Mouse (Mus musculus): ENCODE data around the gene Dbnl.

DNA sequence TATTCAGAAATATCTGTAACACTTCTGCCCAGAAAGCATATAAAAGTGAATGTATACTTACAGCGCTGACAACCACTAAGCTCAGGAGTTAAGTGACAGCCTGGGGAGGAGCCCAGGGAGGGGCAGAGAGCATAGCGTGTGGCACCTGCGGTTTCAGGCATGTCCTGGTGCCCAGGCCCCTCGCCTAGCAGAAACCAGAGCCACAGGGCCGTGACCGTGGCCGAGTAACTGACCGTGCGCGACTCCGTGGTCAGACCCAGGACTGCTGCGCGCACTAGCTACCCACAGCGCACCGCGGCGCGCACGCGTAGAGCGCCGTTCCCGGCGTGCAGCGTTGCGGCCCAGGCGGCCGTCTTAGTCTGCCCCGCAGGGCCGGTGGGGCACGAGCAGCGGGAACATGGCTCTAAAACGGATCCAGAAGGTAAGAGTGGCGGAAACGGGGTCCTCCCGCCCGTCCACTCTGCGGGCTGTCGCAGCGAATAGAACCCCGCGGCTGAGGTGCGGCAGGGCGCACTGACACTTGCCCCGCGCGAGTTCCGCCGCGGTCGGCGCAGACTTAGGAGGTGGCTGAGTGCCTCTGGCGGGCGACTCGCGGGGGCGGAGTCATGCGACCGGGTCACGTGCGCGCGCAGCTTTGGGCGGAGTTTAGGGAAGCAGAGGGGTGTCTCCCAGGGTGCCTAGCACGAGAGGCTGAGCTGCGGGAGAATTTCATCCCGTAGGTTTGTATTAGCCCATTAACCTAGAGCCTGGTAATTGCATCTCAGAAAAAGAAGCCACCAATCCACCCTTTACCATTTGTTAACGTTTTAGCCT lies 26.3 kb upstream of the Dbnl start, which contains the start of gene Urgcp:
- TF ChIP-seq CTCF (IDR thresholded peaks at IDR 0.05; ENCODE audit: low read depth, low read length) (no peak), GATA2 (IDR thresholded peaks at IDR 0.05; ENCODE audit: borderline replicate concordance, low read depth, low read length) (no peak)

All from G1E (cell line).